Comparison of ENCODE assay signal across 23 mouse cellular contexts in genomic region chr4:154183566-154183965, GRCm38 (mm10). TPM values are rescaled to one million over a fixed set of nuclear protein-coding genes. Genes with fewer than 3 reads are reported as not detected.
A peak's percentile ranks its signal among the peaks of the same experiment; 100 is the strongest.
DNase-seq lines count a peak whose midpoint lies in the region; ATAC-seq lines count a peak whose summit lies in the region.
"Had no signal": no experiment of that assay in that cellular context is flagged by ENCODE, and none has a peak within 500 bp of the region (broad histone marks: within the 10 kb centered on the region; RNA-seq: fewer than 3 reads in every experiment).

No protein-coding gene starts in this region.

- no peaks in the 10 kb centered on the region for H3K9me3 ChIP-seq in heart, embryonic 11.5 days (replicated peaks; ENCODE audit: control insufficient read depth, low read length)
- H3K9me3 ChIP-seq: embryonic facial prominence, embryonic 12.5 days; midbrain, embryonic 15.5 days; neural tube, embryonic 12.5 days had no signal

- 55% methylated on average over 5 of the region's 5 CpGs for whole genome bisulfite sequencing in heart, embryonic 11.5 days (ENCODE audit: insufficient replicate concordance)

- H3K4me3 ChIP-seq in heart, embryonic 11.5 days (ENCODE audit: low read depth, low read length): no peak overlapping the region
- H3K4me3 ChIP-seq: embryonic facial prominence, embryonic 12.5 days; heart, adult 2 months; midbrain, embryonic 15.5 days; neural tube, embryonic 12.5 days had no signal

- H3K4me2 ChIP-seq in heart, embryonic 11.5 days: no peak overlapping the region
- H3K4me2 ChIP-seq: embryonic facial prominence, embryonic 12.5 days; hindbrain, embryonic 14.5 days; midbrain, embryonic 15.5 days; neural tube, embryonic 12.5 days had no signal

- DNase-seq in adrenal gland, postnatal 14 days: peak; percentile 32
- DNase-seq in adrenal gland, adult 18-20 months (ENCODE audit: low spot score in 2 of 2): no peak
- peak; percentile 61 for DNase-seq in heart, postnatal 4 days
- DNase-seq in Muller cell, postnatal 12 days (ENCODE audit: inconsistent ontology term): peak; percentile 66
- peak; percentile 64 for DNase-seq in lung, postnatal 10 days
- DNase-seq in ovary, adult 18-20 months (ENCODE audit: low spot score): no peak
- no peak for DNase-seq in right cerebral cortex, postnatal 25 days
- DNase-seq: cerebellum, adult 11-12 months; gastrocnemius, postnatal 25 days; kidney, postnatal 4 days; right cerebral cortex, postnatal 4 days; thymus, postnatal 25 days had no signal

- H3K36me3 ChIP-seq in heart, embryonic 11.5 days (ENCODE audit: control insufficient read depth, insufficient read depth, low read length): no peaks in the 10 kb centered on the region
- H3K36me3 ChIP-seq: midbrain, embryonic 15.5 days had no signal

- H3K4me1 ChIP-seq in heart, embryonic 11.5 days (ENCODE audit: control insufficient read depth, insufficient read depth, low read length): no peaks in the 10 kb centered on the region; the same call in 1 of the 2 replicates
- H3K4me1 ChIP-seq: midbrain, embryonic 15.5 days; neural tube, embryonic 12.5 days had no signal

- no peak; the same call in 1 of the 2 replicates for ATAC-seq in heart, embryonic 11.5 days (replicated peaks; ENCODE audit: insufficient number of reproducible peaks, low FRiP score, low TSS enrichment)
- ATAC-seq: inflammation-experienced regulatory T-cells, adult 6 months; midbrain, embryonic 15.5 days; Patski had no signal

- no peak overlapping the region for H3K9ac ChIP-seq in heart, embryonic 11.5 days (ENCODE audit: low read depth, low read length)
- H3K9ac ChIP-seq: embryonic facial prominence, embryonic 12.5 days; hindbrain, embryonic 14.5 days; liver, embryonic 14.5 days; midbrain, embryonic 15.5 days; neural tube, embryonic 12.5 days had no signal

- H3K27ac ChIP-seq in heart, embryonic 11.5 days (ENCODE audit: low read depth, low read length): no peak overlapping the region
- H3K27ac ChIP-seq: embryonic facial prominence, embryonic 12.5 days; heart, adult 2 months; hindbrain, embryonic 14.5 days; liver, embryonic 14.5 days; macrophage; midbrain, embryonic 15.5 days; neural tube, embryonic 12.5 days had no signal

- H3K27me3 ChIP-seq in heart, embryonic 11.5 days (ENCODE audit: control insufficient read depth, insufficient read depth, low read length): no peaks in the 10 kb centered on the region
- H3K27me3 ChIP-seq: embryonic facial prominence, embryonic 12.5 days; midbrain, embryonic 15.5 days; neural tube, embryonic 12.5 days; Patski had no signal

RNA-seq across cellular contexts. Expression of gene Megf6, which starts 13.0 kb away (rescaled TPM):
- 7.3 and 8.3 TPM in 2 replicates for total RNA-seq in adrenal gland, postnatal 14 days (2021)
- total RNA-seq in adrenal gland, adult 18-20 months (2021): 1 to 10 TPM; 2.5 to 4.3 TPM
- 10 to 100 TPM; 50.0 to 52.8 TPM for total RNA-seq in heart, postnatal 4 days (2021)
- 8.6 and 8.8 TPM in 2 replicates for polyA plus RNA-seq in heart, embryonic 11.5 days (2014; fragmentation: Nextera tagmentation; extraction: Ambion mirVana)
- polyA plus RNA-seq: inflammation-experienced regulatory T-cells, adult 6 months; macrophage had no signal

RNA-seq across cellular contexts. Expression of gene Tprgl, which starts 23.1 kb away (rescaled TPM):
- 125 and 132 TPM in 2 replicates for total RNA-seq in adrenal gland, postnatal 14 days (2021)
- 100 to 1,000 TPM; 155 to 172 TPM for total RNA-seq in adrenal gland, adult 18-20 months (2021)
- 100 to 1,000 TPM; 100 to 113 TPM for total RNA-seq in heart, postnatal 4 days (2021)
- 125 and 135 TPM in 2 replicates for polyA plus RNA-seq in heart, embryonic 11.5 days (2014; fragmentation: Nextera tagmentation; extraction: Ambion mirVana)

RNA-seq across cellular contexts. Expression of gene Wrap73, which starts 41.4 kb away (rescaled TPM):
- 13.7 and 18.9 TPM in 2 replicates for total RNA-seq in adrenal gland, postnatal 14 days (2021)
- 10 to 100 TPM; 14.2 to 21.1 TPM for total RNA-seq in adrenal gland, adult 18-20 months (2021)
- total RNA-seq in heart, postnatal 4 days (2021): 10 to 100 TPM; 11.6 to 13.3 TPM
- 22.1 and 26.5 TPM in 2 replicates for polyA plus RNA-seq in heart, embryonic 11.5 days (2014; fragmentation: Nextera tagmentation; extraction: Ambion mirVana)

RNA-seq across cellular contexts. Expression of gene Trp73, which starts 43.6 kb away (rescaled TPM):
- total RNA-seq in adrenal gland, postnatal 14 days (2021): not detected in 2 replicates
- not detected for total RNA-seq in adrenal gland, adult 18-20 months (2021)
- total RNA-seq in heart, postnatal 4 days (2021): not detected
- not detected in 2 replicates for polyA plus RNA-seq in heart, embryonic 11.5 days (2014; fragmentation: Nextera tagmentation; extraction: Ambion mirVana)
- total RNA-seq: heart, adult 2 months; heart, postnatal 36 days had no signal
- polyA plus RNA-seq: macrophage had no signal

Comparison
In these comparisons a context has a peak if more than half of its experiments do, and no peak if none do; other contexts are left out.
1. DNase-seq: peak in adrenal gland, postnatal 14 days (single experiment), heart, postnatal 4 days (single experiment), Muller cell, postnatal 12 days (single experiment) and lung, postnatal 10 days (single experiment); none in adrenal gland, adult 18-20 months (0 of 2), ovary, adult 18-20 months (single experiment) and right cerebral cortex, postnatal 25 days (single experiment).